Mouse (Mus musculus): ENCODE data around the gene Lrp5. TPM values are rescaled to one million over a fixed set of nuclear protein-coding genes. Genes with fewer than 3 reads are reported as not detected.

Lrp5 gene
- total and polyA plus RNA-seq, 2 experiments from 2014 or later, result 0.58 to 15.0 TPM

DNA sequence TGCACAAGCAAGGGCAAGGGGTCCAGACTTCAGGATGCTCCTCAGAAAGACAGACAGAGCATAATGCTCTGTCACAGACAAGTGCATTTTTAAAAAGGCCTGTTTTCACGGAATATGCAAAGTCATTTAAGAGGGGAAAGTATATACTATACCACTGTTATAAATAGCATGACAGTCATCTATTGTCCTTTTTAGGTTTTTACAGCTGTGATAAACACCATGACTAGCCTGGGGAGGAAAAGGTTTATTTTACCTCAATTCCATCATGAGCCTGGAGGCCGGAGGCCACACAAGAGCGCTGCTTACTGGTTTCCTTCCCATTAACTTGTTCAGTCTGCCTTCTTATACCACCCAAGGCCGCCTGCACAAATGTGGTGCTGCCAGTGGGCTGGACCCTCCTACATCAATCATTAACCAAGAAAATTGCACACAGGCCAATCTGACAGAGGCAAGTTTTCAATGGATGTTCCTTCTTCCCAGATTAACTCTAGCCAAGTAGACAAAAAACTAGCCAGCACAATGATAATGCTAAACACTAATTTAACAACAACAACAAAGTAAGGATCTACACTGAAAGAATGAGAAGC is 134.7 kb downstream of the Lrp5 start:
- Histone ChIP-seq H3K9me3 (ENCODE audit: low read length) (no peaks in the 10 kb centered on the region), H3K27me3 (ENCODE audit: insufficient read depth, low read length) (no peaks in the 10 kb centered on the region), H3K4me1 (ENCODE audit: insufficient read depth, low read length) (no peaks in the 10 kb centered on the region), H3K9ac (replicated peaks; ENCODE audit: low read length, poor library complexity, severe bottlenecking) (no peak overlapping the region), H3K4me2 (ENCODE audit: low read depth, low read length, poor library complexity, severe bottlenecking) (no peak overlapping the region), H3K27ac (ENCODE audit: low read depth, low read length) (no peak overlapping the region), H3K4me3 (ENCODE audit: low read depth, low read length) (no peak overlapping the region), H3K36me3 (ENCODE audit: insufficient read depth, low read length) (no peaks in the 10 kb centered on the region)
- TF ChIP-seq CTCF (IDR thresholded peaks at IDR 0.05), result no peak
- 70% methylated on average over 4 of the region's 4 CpGs for WGBS
- DNase-seq (ENCODE audit: low spot score) (no peak), ATAC-seq (ENCODE audit: low FRiP score) (no peak)

DNA sequence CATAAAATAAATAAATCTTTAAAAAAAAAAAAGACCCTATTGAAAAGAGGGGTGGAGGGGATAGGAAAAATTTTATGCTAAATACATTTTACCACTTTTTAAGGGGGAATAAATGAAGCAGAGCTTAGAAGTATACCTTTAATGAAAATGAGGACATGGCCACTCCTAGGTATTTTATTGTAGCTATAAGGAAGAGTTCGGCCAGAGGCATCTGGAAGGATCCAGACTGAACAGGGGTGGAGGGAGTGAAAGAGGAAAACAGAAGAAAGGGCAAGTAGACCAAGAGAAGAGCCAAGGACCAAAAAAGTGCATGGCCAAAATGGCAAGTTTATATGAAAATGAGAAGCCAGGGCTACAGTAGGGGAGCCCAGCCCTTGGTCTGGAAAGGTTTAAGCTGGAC is 136.3 kb downstream of the Lrp5 start:
- H3K36me3 ChIP-seq (ENCODE audit: insufficient read depth, low read length), result no peaks in the 10 kb centered on the region
- no peak overlapping the region for H3K4me2 ChIP-seq (ENCODE audit: low read depth, low read length, poor library complexity, severe bottlenecking)
- no peak overlapping the region for H3K4me3 ChIP-seq (ENCODE audit: low read depth, low read length)
- 93% methylated on average over 1 of the region's 1 CpGs for WGBS
- H3K27me3 ChIP-seq (ENCODE audit: insufficient read depth, low read length), result no peaks in the 10 kb centered on the region
- no peak overlapping the region for H3K9ac ChIP-seq (replicated peaks; ENCODE audit: low read length, poor library complexity, severe bottlenecking)
- DNase-seq (ENCODE audit: low spot score) (no peak), ATAC-seq (ENCODE audit: low FRiP score) (no peak)
- TF ChIP-seq CTCF (IDR thresholded peaks at IDR 0.05), result no peak
- no peaks in the 10 kb centered on the region for H3K4me1 ChIP-seq (ENCODE audit: insufficient read depth, low read length)
- H3K9me3 ChIP-seq (ENCODE audit: low read length), result no peaks in the 10 kb centered on the region
- no peak overlapping the region for H3K27ac ChIP-seq (ENCODE audit: low read depth, low read length)

DNA sequence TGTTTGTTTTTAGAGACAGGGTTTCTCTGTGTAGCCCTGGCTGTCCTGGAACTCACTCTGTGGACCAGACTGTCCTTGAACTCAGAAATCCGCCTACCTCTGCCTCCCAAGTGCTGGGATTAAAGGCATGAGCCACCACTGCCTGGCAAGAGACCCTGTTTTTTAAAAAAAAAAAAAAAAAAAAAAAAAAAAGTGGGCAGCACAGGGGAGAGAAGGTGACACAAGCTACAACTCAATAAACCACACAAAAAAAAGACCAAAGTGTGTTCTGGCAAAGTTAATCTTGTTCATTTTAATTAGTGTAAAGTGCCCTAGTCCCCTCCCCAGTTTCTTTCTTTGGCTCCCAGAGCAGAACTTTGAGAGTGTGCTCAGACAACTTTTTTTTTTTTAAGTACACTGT is 137.1 kb downstream of the Lrp5 start:
- Histone ChIP-seq H3K4me3 (ENCODE audit: low read depth, low read length) (no peak overlapping the region), H3K9ac (replicated peaks; ENCODE audit: low read length, poor library complexity, severe bottlenecking) (no peak overlapping the region), H3K27me3 (ENCODE audit: insufficient read depth, low read length) (no peaks in the 10 kb centered on the region), H3K27ac (ENCODE audit: low read depth, low read length) (no peak overlapping the region), H3K9me3 (ENCODE audit: low read length) (no peaks in the 10 kb centered on the region), H3K4me1 (ENCODE audit: insufficient read depth, low read length) (no peaks in the 10 kb centered on the region), H3K36me3 (ENCODE audit: insufficient read depth, low read length) (no peaks in the 10 kb centered on the region), H3K4me2 (ENCODE audit: low read depth, low read length, poor library complexity, severe bottlenecking) (no peak overlapping the region)
- no peak for TF ChIP-seq CTCF (IDR thresholded peaks at IDR 0.05)
- no peak for ATAC-seq (ENCODE audit: low FRiP score)
- no peak for DNase-seq (ENCODE audit: low spot score)
- WGBS, result 71% methylated on average over 1 of the region's 1 CpGs

DNA sequence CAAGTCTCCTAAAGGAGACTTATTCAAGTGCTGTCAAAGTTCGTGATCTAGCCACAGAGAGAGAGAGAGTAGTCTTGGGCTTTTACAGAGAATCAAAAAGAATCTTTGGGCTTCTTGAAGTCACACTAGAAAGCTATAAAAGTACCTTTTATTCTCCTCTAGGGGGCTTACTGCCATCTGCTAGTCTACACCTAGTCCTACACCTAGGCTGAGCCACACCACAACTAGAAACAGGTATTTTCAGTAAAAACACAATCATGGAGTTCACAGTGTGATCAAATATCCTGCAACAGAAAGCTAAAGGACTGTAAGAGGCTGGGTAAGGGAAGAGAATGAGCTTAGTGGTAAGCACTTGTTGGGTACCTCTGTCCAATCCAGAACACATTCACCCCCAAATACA is 138.1 kb downstream of the Lrp5 start:
- Histone ChIP-seq H3K4me1 (ENCODE audit: insufficient read depth, low read length) (no peaks in the 10 kb centered on the region), H3K27ac (ENCODE audit: low read depth, low read length) (no peak overlapping the region), H3K36me3 (ENCODE audit: insufficient read depth, low read length) (no peaks in the 10 kb centered on the region), H3K27me3 (ENCODE audit: insufficient read depth, low read length) (no peaks in the 10 kb centered on the region), H3K9me3 (ENCODE audit: low read length) (no peaks in the 10 kb centered on the region), H3K4me3 (ENCODE audit: low read depth, low read length) (no peak overlapping the region), H3K9ac (replicated peaks; ENCODE audit: low read length, poor library complexity, severe bottlenecking) (no peak overlapping the region), H3K4me2 (ENCODE audit: low read depth, low read length, poor library complexity, severe bottlenecking) (no peak overlapping the region)
- no peak for TF ChIP-seq CTCF (IDR thresholded peaks at IDR 0.05)
- ATAC-seq (ENCODE audit: low FRiP score) (no peak), DNase-seq (ENCODE audit: low spot score) (no peak)
- WGBS, result 96% methylated on average over 1 of the region's 1 CpGs

DNA sequence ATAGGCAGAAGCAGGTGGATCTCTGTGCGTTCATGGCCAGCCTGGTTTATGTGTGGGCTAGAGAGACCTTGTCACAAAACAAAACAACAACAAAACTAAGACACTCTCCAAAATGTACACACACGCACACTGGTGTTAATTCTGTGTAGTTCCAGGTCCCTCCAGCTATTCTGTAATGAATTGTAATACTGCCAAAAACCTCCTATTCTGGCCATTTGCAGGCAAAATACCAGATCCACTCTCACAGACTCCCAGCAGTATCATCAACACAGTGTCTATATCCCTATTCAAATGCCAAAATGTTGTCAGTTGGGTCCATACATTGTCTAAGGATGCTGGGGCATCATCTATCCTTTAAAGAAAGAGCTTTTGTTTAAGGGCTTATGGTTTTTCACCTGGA is 141.4 kb downstream of the Lrp5 start:
- WGBS, result 82% methylated on average over 2 of the region's 2 CpGs
- H3K9ac ChIP-seq (replicated peaks; ENCODE audit: low read length, poor library complexity, severe bottlenecking), result no peak overlapping the region
- no peaks in the 10 kb centered on the region for H3K9me3 ChIP-seq (ENCODE audit: low read length)
- TF ChIP-seq CTCF (IDR thresholded peaks at IDR 0.05), result no peak
- ATAC-seq (ENCODE audit: low FRiP score) (no peak), DNase-seq (ENCODE audit: low spot score) (no peak)
- H3K27ac ChIP-seq (ENCODE audit: low read depth, low read length), result no peak overlapping the region
- no peaks in the 10 kb centered on the region for H3K36me3 ChIP-seq (ENCODE audit: insufficient read depth, low read length)
- no peak overlapping the region for H3K4me3 ChIP-seq (ENCODE audit: low read depth, low read length)
- no peaks in the 10 kb centered on the region for H3K27me3 ChIP-seq (ENCODE audit: insufficient read depth, low read length)
- no peak overlapping the region for H3K4me2 ChIP-seq (ENCODE audit: low read depth, low read length, poor library complexity, severe bottlenecking)
- no peaks in the 10 kb centered on the region for H3K4me1 ChIP-seq (ENCODE audit: insufficient read depth, low read length)

DNA sequence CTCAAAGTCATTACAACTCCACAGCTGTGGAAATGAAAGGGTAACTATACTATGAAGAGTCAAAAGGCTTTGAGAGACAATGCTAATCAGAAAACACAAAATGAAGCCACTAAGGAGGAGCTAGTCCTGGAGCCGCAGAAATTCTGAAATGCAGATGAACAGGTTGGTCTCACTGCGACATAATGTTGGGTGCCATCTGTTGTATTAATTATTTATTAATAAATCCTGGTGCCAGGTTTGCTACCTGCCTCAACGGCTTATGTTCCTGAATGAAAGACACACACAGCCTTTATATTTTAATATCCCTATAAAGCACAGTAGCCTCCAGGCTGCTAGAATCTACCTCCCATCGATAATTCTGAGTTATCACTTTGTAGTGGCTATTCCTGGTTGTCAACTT is 143.8 kb downstream of the Lrp5 start:
- ATAC-seq (ENCODE audit: low FRiP score), result no peak
- 83% methylated on average over 4 of the region's 4 CpGs for WGBS
- Histone ChIP-seq H3K4me1 (ENCODE audit: insufficient read depth, low read length) (no peaks in the 10 kb centered on the region), H3K27ac (ENCODE audit: low read depth, low read length) (no peak overlapping the region), H3K9ac (replicated peaks; ENCODE audit: low read length, poor library complexity, severe bottlenecking) (no peak overlapping the region), H3K4me3 (ENCODE audit: low read depth, low read length) (no peak overlapping the region), H3K27me3 (ENCODE audit: insufficient read depth, low read length) (no peaks in the 10 kb centered on the region), H3K9me3 (ENCODE audit: low read length) (no peaks in the 10 kb centered on the region), H3K4me2 (ENCODE audit: low read depth, low read length, poor library complexity, severe bottlenecking) (no peak overlapping the region), H3K36me3 (ENCODE audit: insufficient read depth, low read length) (no peaks in the 10 kb centered on the region)
- no peak for TF ChIP-seq CTCF (IDR thresholded peaks at IDR 0.05)
- DNase-seq (ENCODE audit: low spot score), result no peak
